Mouse (Mus musculus): ENCODE measurements around the gene Mmp20. TPM values are rescaled to one million over a fixed set of nuclear protein-coding genes. Genes with fewer than 3 reads are reported as not detected.

Gene Mmp20
- total and polyA plus RNA-seq, 3 experiments: not detected

GRCm38 (mm10) chr9:7661371-7661770 is 33.3 kb downstream of the Mmp20 start:
- Histone ChIP-seq H3K9me3 (replicated peaks; ENCODE audit: insufficient read depth, low read length) (no peaks in the 10 kb centered on the region), H3K4me1 (ENCODE audit: control insufficient read depth in 1 of 2, insufficient read depth in 2 of 2, low read length in 2 of 2) (no peaks in the 10 kb centered on the region), H3K27ac (ENCODE audit: control insufficient read depth, low read depth, low read length) (no peak overlapping the region), H3K4me3 (ENCODE audit: control insufficient read depth in 1 of 2, insufficient read depth in 1 of 2, low read depth in 2 of 2, low read length in 2 of 2) (no peak overlapping the region), H3K36me3 (ENCODE audit: control insufficient read depth in 1 of 2, insufficient read depth in 2 of 2, low read length in 2 of 2) (no peaks in the 10 kb centered on the region), H3K27me3 (ENCODE audit: control insufficient read depth in 1 of 2, insufficient read depth in 2 of 2, low read length in 2 of 2) (peaks cover under 1 to 2% of the 10 kb centered on the region in 2 experiments), H3K79me2 (ENCODE audit: control insufficient read depth, insufficient read depth, low read length, poor library complexity) (no peaks in the 10 kb centered on the region), H3K9ac (ENCODE audit: control insufficient read depth, low read depth, low read length, poor library complexity, severe bottlenecking) (no peak overlapping the region)
- no peak for TF ChIP-seq CHD2 (IDR thresholded peaks at IDR 0.05; ENCODE audit: low read length)
- TF ChIP-seq KAT2A (conservative IDR thresholded peaks at IDR 0.05; ENCODE audit: low read depth, low read length): no peak
- TF ChIP-seq ZKSCAN1 (IDR thresholded peaks at IDR 0.05; ENCODE audit: low read depth, low read length): no peak
- no peak for TF ChIP-seq GABPA (IDR thresholded peaks at IDR 0.05; ENCODE audit: low read depth, low read length)
- no peak for TF ChIP-seq MAX (IDR thresholded peaks at IDR 0.05; ENCODE audit: low read length)
- no peak for TF ChIP-seq RCOR1 (IDR thresholded peaks at IDR 0.05; ENCODE audit: low read depth, low read length)
- no peak for TF ChIP-seq UBTF (IDR thresholded peaks at IDR 0.05; ENCODE audit: borderline replicate concordance, insufficient read depth, low read depth, low read length)
- TF ChIP-seq TAL1 (IDR thresholded peaks at IDR 0.05; ENCODE audit: low read length): no peak
- no peak for TF ChIP-seq POLR2A (IDR thresholded peaks at IDR 0.05; ENCODE audit: control insufficient read depth in 1 of 2, insufficient read depth in 1 of 2, low read depth in 1 of 2, low read length in 2 of 2, poor library complexity in 1 of 2)
- TF ChIP-seq TBP (IDR thresholded peaks at IDR 0.05; ENCODE audit: low read depth, low read length): no peak
- TF ChIP-seq CTCF (IDR thresholded peaks at IDR 0.05 in 2 of 3, conservative IDR thresholded peaks at IDR 0.05 in 1 of 3; ENCODE audit: control insufficient read depth in 1 of 3, insufficient read depth in 1 of 3, low read depth in 2 of 3, low read length in 3 of 3, poor library complexity in 1 of 3, severe bottlenecking in 1 of 3): no peak
- no peak for TF ChIP-seq SMC3 (IDR thresholded peaks at IDR 0.05; ENCODE audit: low read depth, low read length)
- no peak for DNase-seq (ENCODE audit: low read depth, low spot score)

- Histone ChIP-seq H3K36me3 (ENCODE audit: control insufficient read depth in 1 of 2, insufficient read depth in 2 of 2, low read length in 2 of 2) (no peaks in the 10 kb centered on the region), H3K4me3 (ENCODE audit: control insufficient read depth in 1 of 2, insufficient read depth in 1 of 2, low read depth in 2 of 2, low read length in 2 of 2) (no peak overlapping the region), H3K79me2 (ENCODE audit: control insufficient read depth, insufficient read depth, low read length, poor library complexity) (no peaks in the 10 kb centered on the region), H3K9me3 (replicated peaks; ENCODE audit: insufficient read depth, low read length) (no peaks in the 10 kb centered on the region), H3K4me1 (ENCODE audit: control insufficient read depth in 1 of 2, insufficient read depth in 2 of 2, low read length in 2 of 2) (no peaks in the 10 kb centered on the region), H3K27me3 (ENCODE audit: control insufficient read depth in 1 of 2, insufficient read depth in 2 of 2, low read length in 2 of 2) (peaks cover 0 to 3% of the 10 kb centered on the region in 2 experiments; a peak in 1 of 4 replicates), H3K9ac (ENCODE audit: control insufficient read depth, low read depth, low read length, poor library complexity, severe bottlenecking) (no peak overlapping the region), H3K27ac (ENCODE audit: control insufficient read depth, low read depth, low read length) (no peak overlapping the region)
- TF ChIP-seq TAL1 (IDR thresholded peaks at IDR 0.05; ENCODE audit: low read length) (no peak), MAFK (IDR thresholded peaks at IDR 0.05; ENCODE audit: borderline replicate concordance, low read depth, low read length) (no peak), POLR2AphosphoS5 (IDR thresholded peaks at IDR 0.05; ENCODE audit: borderline replicate concordance, low read depth, low read length) (no peak), ZMIZ1 (IDR thresholded peaks at IDR 0.05; ENCODE audit: low read depth, low read length) (no peak), ETS1 (IDR thresholded peaks at IDR 0.05; ENCODE audit: low read depth, low read length) (no peak)
- no peak for DNase-seq (ENCODE audit: low read depth, low spot score)
Observed at GRCm38 (mm10) chr9:7669674-7670073, 41.6 kb downstream of the Mmp20 start.

GRCm38 (mm10) chr9:7672985-7673384 is 45.0 kb downstream of the Mmp20 start:
- Histone ChIP-seq H3K27me3 (ENCODE audit: control insufficient read depth in 1 of 2, insufficient read depth in 2 of 2, low read length in 2 of 2) (peaks cover 4 to 12% of the 10 kb centered on the region in 2 experiments), H3K9me3 (replicated peaks; ENCODE audit: insufficient read depth, low read length) (no peaks in the 10 kb centered on the region), H3K4me1 (ENCODE audit: control insufficient read depth in 1 of 2, insufficient read depth in 2 of 2, low read length in 2 of 2) (no peaks in the 10 kb centered on the region), H3K27ac (ENCODE audit: control insufficient read depth, low read depth, low read length) (no peak overlapping the region), H3K9ac (ENCODE audit: control insufficient read depth, low read depth, low read length, poor library complexity, severe bottlenecking) (no peak overlapping the region), H3K79me2 (ENCODE audit: control insufficient read depth, insufficient read depth, low read length, poor library complexity) (no peaks in the 10 kb centered on the region), H3K4me3 (ENCODE audit: control insufficient read depth in 1 of 2, insufficient read depth in 1 of 2, low read depth in 2 of 2, low read length in 2 of 2) (no peak overlapping the region), H3K36me3 (ENCODE audit: control insufficient read depth in 1 of 2, insufficient read depth in 2 of 2, low read length in 2 of 2) (no peaks in the 10 kb centered on the region)
- no peak for TF ChIP-seq GATA1 (IDR thresholded peaks at IDR 0.05; ENCODE audit: low read depth, low read length)
- no peak for TF ChIP-seq CHD2 (IDR thresholded peaks at IDR 0.05; ENCODE audit: low read length)
- TF ChIP-seq MEF2A (IDR thresholded peaks at IDR 0.05; ENCODE audit: extremely low read depth, insufficient replicate concordance, low read depth, low read length, poor library complexity, severe bottlenecking): no peak
- TF ChIP-seq MXI1 (IDR thresholded peaks at IDR 0.05; ENCODE audit: low read depth, low read length): no peak
- no peak for TF ChIP-seq KAT2A (conservative IDR thresholded peaks at IDR 0.05; ENCODE audit: low read depth, low read length)
- TF ChIP-seq GABPA (IDR thresholded peaks at IDR 0.05; ENCODE audit: low read depth, low read length): no peak
- TF ChIP-seq HCFC1 (IDR thresholded peaks at IDR 0.05; ENCODE audit: low read depth, low read length): no peak
- TF ChIP-seq JUND (IDR thresholded peaks at IDR 0.05; ENCODE audit: low read depth, low read length): no peak
- TF ChIP-seq ETS1 (IDR thresholded peaks at IDR 0.05; ENCODE audit: low read depth, low read length): no peak
- no peak for TF ChIP-seq USF1 (IDR thresholded peaks at IDR 0.05; ENCODE audit: low read depth, low read length)
- no peak for TF ChIP-seq MAZ (IDR thresholded peaks at IDR 0.05; ENCODE audit: low read depth, low read length)
- no peak for TF ChIP-seq ZC3H11A (IDR thresholded peaks at IDR 0.05; ENCODE audit: low read depth, low read length)
- no peak for TF ChIP-seq NELFE (IDR thresholded peaks at IDR 0.05; ENCODE audit: low read depth, low read length)
- no peak for TF ChIP-seq CHD1 (IDR thresholded peaks at IDR 0.05; ENCODE audit: low read depth, low read length)
- no peak for TF ChIP-seq SIN3A (IDR thresholded peaks at IDR 0.05; ENCODE audit: low read length)
- TF ChIP-seq SMC3 (IDR thresholded peaks at IDR 0.05; ENCODE audit: low read depth, low read length): no peak
- no peak for TF ChIP-seq ZMIZ1 (IDR thresholded peaks at IDR 0.05; ENCODE audit: low read depth, low read length)
- no peak for DNase-seq (ENCODE audit: low read depth, low spot score)

All from MEL (cell line).